Mouse (Mus musculus): ENCODE measurements around the gene Zdhhc4. TPM values are rescaled to one million over a fixed set of nuclear protein-coding genes. Genes with fewer than 3 reads are reported as not detected.
A peak's percentile ranks its signal among the peaks of the same experiment; 100 is the strongest.

The Zdhhc4 gene
- 68.3 and 71.5 TPM in 2 replicates for polyA plus RNA-seq (2014; fragmentation: Nextera tagmentation; extraction: Ambion mirVana)

DNA sequence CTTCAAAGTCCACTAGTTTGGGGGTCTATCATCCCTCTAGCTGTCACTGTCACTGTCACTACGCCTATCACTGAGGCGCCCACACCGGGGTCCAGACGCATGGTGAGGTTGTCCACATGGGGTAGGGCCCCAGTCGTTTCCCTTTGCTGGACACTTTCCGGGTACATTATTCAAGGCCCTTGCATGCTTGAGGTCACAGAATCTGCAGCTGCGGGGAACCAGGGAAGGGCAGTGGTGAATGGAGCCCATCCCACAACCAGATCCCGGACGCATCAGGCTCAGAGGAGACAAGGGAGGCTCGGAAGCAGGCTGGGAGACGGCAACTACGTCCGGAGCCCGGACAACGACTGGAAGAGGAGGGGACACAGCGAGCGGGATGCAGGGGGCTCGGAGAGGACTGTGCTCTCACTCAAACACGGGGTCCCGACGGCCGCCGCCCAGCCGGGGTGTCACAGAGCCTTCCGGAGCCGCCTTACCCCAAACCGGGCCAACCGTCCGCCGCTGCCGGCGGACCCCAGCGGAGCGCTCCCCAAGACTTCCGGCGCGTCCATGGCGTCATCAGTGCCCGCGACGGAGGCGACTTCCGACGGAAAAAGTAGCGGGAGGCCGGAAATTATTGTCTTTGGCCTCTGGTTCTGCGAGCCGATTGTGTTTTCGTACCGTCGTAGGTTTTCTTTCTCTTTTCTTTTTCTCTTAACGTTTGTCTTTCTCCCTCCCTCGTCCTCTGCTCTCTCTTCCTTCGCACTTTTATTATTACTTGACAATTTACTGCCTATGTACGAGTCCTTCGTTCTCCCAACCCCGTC, at the start of gene Zdhhc4:
Zdhhc4 (minus strand) TSS at position 567 of the 806 bp plus-strand sequence.
- Histone ChIP-seq H3K4me3 (ENCODE audit: low read depth, low read length) (peak within 1 kb of the TSS; percentile 97), H3K4me2 (ENCODE audit: low read length) (peak within 1 kb of the TSS; percentile 91), H3K9me3 (replicated peaks; ENCODE audit: control insufficient read depth, low read length) (no peaks in the 10 kb centered on the region), H3K27me3 (replicated peaks; ENCODE audit: control insufficient read depth, insufficient read depth, low read length) (no peaks in the 10 kb centered on the region), H3K9ac (ENCODE audit: low read length) (peak within 1 kb of the TSS; percentile 93), H3K27ac (ENCODE audit: low read depth, low read length) (peak within 1 kb of the TSS; percentile 52; the same call in 1 of the 2 replicates), H3K4me1 (ENCODE audit: control insufficient read depth, insufficient read depth, low read length) (peaks cover 10% of the 10 kb centered on the region), H3K36me3 (ENCODE audit: control insufficient read depth, insufficient read depth, low read length) (peaks cover 29% of the 10 kb centered on the region)
- ATAC-seq (peak; percentile 85), DNase-seq (ENCODE audit: low spot score) (peak; percentile 96)
- 1% methylated on average over 57 of the region's 57 CpGs for WGBS

DNA sequence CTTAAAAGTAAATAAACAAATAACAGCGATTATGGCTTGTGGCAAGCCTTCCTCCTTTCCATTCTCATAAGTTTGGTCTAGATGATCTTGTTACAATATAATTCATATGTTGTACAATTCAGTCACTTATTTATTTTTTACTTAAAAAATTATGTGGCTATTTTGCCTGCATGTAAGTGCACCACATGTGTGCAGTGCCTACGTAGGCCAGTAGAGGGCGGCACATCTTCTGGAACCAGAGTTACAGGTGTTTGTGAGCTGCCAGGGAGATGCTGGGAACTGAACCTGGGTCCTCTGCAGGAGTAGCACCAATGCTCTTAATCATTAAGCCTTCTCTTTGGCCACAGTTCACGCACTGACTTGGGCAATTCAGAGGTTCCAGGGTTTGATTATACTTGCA, 47.1 kb upstream of the Zdhhc4 start:
- H3K9me3 ChIP-seq (replicated peaks; ENCODE audit: control insufficient read depth, low read length), result 0 out of 2 replicates have a peak, but pooled peaks cover 2% of the 10 kb centered on the region
- H3K27me3 ChIP-seq (replicated peaks; ENCODE audit: control insufficient read depth, insufficient read depth, low read length), result peaks cover 36% of the 10 kb centered on the region
- H3K4me2 ChIP-seq (ENCODE audit: low read length), result no peak overlapping the region
- H3K9ac ChIP-seq (ENCODE audit: low read length), result no peak overlapping the region
- no peaks in the 10 kb centered on the region for H3K36me3 ChIP-seq (ENCODE audit: control insufficient read depth, insufficient read depth, low read length)
- DNase-seq (ENCODE audit: low spot score) (no peak), ATAC-seq (no peak)
- no peaks in the 10 kb centered on the region for H3K4me1 ChIP-seq (ENCODE audit: control insufficient read depth, insufficient read depth, low read length)
- WGBS, result 84% methylated on average over 4 of the region's 4 CpGs
- no peak overlapping the region for H3K4me3 ChIP-seq (ENCODE audit: low read depth, low read length)
- no peak overlapping the region for H3K27ac ChIP-seq (ENCODE audit: low read depth, low read length)

- ATAC-seq (no peak), DNase-seq (ENCODE audit: low spot score) (peak; percentile 55)
- H3K27ac ChIP-seq (ENCODE audit: low read depth, low read length), result no peak overlapping the region
- no peaks in the 10 kb centered on the region for H3K4me1 ChIP-seq (ENCODE audit: control insufficient read depth, insufficient read depth, low read length)
- H3K27me3 ChIP-seq (replicated peaks; ENCODE audit: control insufficient read depth, insufficient read depth, low read length), result peaks cover 45% of the 10 kb centered on the region
- H3K36me3 ChIP-seq (ENCODE audit: control insufficient read depth, insufficient read depth, low read length), result no peaks in the 10 kb centered on the region
- 0 out of 2 replicates have a peak, but pooled peaks cover 2% of the 10 kb centered on the region for H3K9me3 ChIP-seq (replicated peaks; ENCODE audit: control insufficient read depth, low read length)
- H3K9ac ChIP-seq (ENCODE audit: low read length), result no peak overlapping the region
- peak overlapping the region; percentile 35 for H3K4me2 ChIP-seq (ENCODE audit: low read length)
- WGBS, result 7% methylated on average over 20 of the region's 21 CpGs
- no peak overlapping the region for H3K4me3 ChIP-seq (ENCODE audit: low read depth, low read length)
Measured at GRCm38 (mm10) chr5:143375242-143375641, 46.2 kb upstream of the Zdhhc4 start.

GRCm38 (mm10) chr5:143372818-143373217, 43.8 kb upstream of the Zdhhc4 start:
- Histone ChIP-seq H3K9me3 (replicated peaks; ENCODE audit: control insufficient read depth, low read length) (0 out of 2 replicates have a peak, but pooled peaks cover 2% of the 10 kb centered on the region), H3K4me3 (ENCODE audit: low read depth, low read length) (peak overlapping the region; percentile 24), H3K27me3 (replicated peaks; ENCODE audit: control insufficient read depth, insufficient read depth, low read length) (peaks cover 65% of the 10 kb centered on the region), H3K4me2 (ENCODE audit: low read length) (peak overlapping the region; percentile 47), H3K4me1 (ENCODE audit: control insufficient read depth, insufficient read depth, low read length) (no peaks in the 10 kb centered on the region; the same call in 1 of the 2 replicates), H3K27ac (ENCODE audit: low read depth, low read length) (no peak overlapping the region), H3K36me3 (ENCODE audit: control insufficient read depth, insufficient read depth, low read length) (no peaks in the 10 kb centered on the region), H3K9ac (ENCODE audit: low read length) (no peak overlapping the region; the same call in 1 of the 2 replicates)
- ATAC-seq (no peak), DNase-seq (ENCODE audit: low spot score) (no peak)
- 1% methylated on average over 29 of the region's 35 CpGs for WGBS

- WGBS, result 57% methylated on average over 4 of the region's 4 CpGs
- DNase-seq (ENCODE audit: low spot score), result no peak
- no peak overlapping the region for H3K4me2 ChIP-seq (ENCODE audit: low read length)
Measured at GRCm38 (mm10) chr5:143371146-143371510, 42.1 kb upstream of the Zdhhc4 start.

DNA sequence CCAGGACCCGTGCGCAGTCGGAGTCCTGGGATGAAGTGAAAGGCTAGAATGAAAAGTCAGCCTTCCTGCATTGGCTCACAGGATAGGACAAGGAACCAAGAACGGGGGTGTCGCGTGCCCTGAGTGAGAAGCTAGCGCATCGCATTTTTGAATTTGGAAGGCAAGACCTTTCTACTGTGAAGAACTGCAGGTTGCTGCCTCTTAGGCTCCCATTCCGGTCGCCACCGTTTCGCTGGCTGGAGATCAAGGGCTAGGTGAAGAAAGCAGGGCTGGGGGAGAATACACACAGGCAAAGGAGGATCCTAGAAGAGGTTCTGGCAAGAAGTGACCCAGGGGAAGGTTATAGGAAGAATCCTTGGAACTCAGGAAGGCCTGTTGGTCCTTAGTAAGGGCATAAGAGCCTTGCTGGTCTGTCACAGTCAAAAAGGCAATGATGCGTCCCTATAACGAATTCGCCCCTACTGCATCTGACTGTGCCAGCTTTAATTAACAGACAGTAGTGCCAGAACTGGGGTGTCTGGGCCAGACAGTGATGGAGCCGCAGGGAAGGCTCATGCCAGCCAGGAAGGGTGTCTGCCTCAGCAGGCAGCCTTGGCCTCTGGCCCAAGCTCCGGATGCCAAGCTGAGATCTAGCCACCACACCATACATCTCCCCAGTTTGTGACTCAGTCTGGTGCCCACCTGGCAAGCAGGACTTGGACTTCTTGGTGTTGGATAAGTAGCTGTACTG, 41.5 kb upstream of the Zdhhc4 start:
- H3K4me2 ChIP-seq (ENCODE audit: low read length), result peak overlapping the region; percentile 48
- H3K4me1 ChIP-seq (ENCODE audit: control insufficient read depth, insufficient read depth, low read length), result no peaks in the 10 kb centered on the region; the same call in 1 of the 2 replicates
- DNase-seq (ENCODE audit: low spot score) (peak; percentile 66), ATAC-seq (peak; percentile 20; the same call in 1 of the 2 replicates)
- 0 out of 2 replicates have a peak overlapping the region, but pooled peaks have one; percentile 14 for H3K9ac ChIP-seq (ENCODE audit: low read length)
- H3K36me3 ChIP-seq (ENCODE audit: control insufficient read depth, insufficient read depth, low read length), result no peaks in the 10 kb centered on the region
- H3K27ac ChIP-seq (ENCODE audit: low read depth, low read length), result no peak overlapping the region
- H3K27me3 ChIP-seq (replicated peaks; ENCODE audit: control insufficient read depth, insufficient read depth, low read length), result peaks cover 73% of the 10 kb centered on the region
- WGBS, result 16% methylated on average over 17 of the region's 17 CpGs
- H3K4me3 ChIP-seq (ENCODE audit: low read depth, low read length), result peak overlapping the region; percentile 28
- H3K9me3 ChIP-seq (replicated peaks; ENCODE audit: control insufficient read depth, low read length), result no peaks in the 10 kb centered on the region

More at GRCm38 (mm10) chr5:143371146-143371510, 42.1 kb upstream of the Zdhhc4 start:
- ATAC-seq, result no peak
- H3K27me3 ChIP-seq (replicated peaks; ENCODE audit: control insufficient read depth, insufficient read depth, low read length), result peaks cover 69% of the 10 kb centered on the region
- no peaks in the 10 kb centered on the region; the same call in 1 of the 2 replicates for H3K4me1 ChIP-seq (ENCODE audit: control insufficient read depth, insufficient read depth, low read length)
- H3K4me3 ChIP-seq (ENCODE audit: low read depth, low read length), result no peak overlapping the region
- H3K9ac ChIP-seq (ENCODE audit: low read length), result no peak overlapping the region
- no peaks in the 10 kb centered on the region for H3K36me3 ChIP-seq (ENCODE audit: control insufficient read depth, insufficient read depth, low read length)
- H3K9me3 ChIP-seq (replicated peaks; ENCODE audit: control insufficient read depth, low read length), result 0 out of 2 replicates have a peak, but pooled peaks cover under 1% of the 10 kb centered on the region
- H3K27ac ChIP-seq (ENCODE audit: low read depth, low read length), result no peak overlapping the region

GRCm38 (mm10) chr5:143369611-143370255, 40.7 kb upstream of the Zdhhc4 start:
- H3K4me3 ChIP-seq (ENCODE audit: low read depth, low read length), result peak overlapping the region; percentile 28
- H3K27ac ChIP-seq (ENCODE audit: low read depth, low read length), result no peak overlapping the region
- DNase-seq (ENCODE audit: low spot score), result no peak
- peak overlapping the region; percentile 14; the same call in 1 of the 2 replicates for H3K9ac ChIP-seq (ENCODE audit: low read length)
- peak overlapping the region; percentile 48 for H3K4me2 ChIP-seq (ENCODE audit: low read length)
- no peak for ATAC-seq
- H3K9me3 ChIP-seq (replicated peaks; ENCODE audit: control insufficient read depth, low read length), result no peaks in the 10 kb centered on the region
- under 1% methylated on average over 35 of the region's 36 CpGs for WGBS
- H3K4me1 ChIP-seq (ENCODE audit: control insufficient read depth, insufficient read depth, low read length), result no peaks in the 10 kb centered on the region; the same call in 1 of the 2 replicates
- no peaks in the 10 kb centered on the region for H3K36me3 ChIP-seq (ENCODE audit: control insufficient read depth, insufficient read depth, low read length)
- H3K27me3 ChIP-seq (replicated peaks; ENCODE audit: control insufficient read depth, insufficient read depth, low read length), result peaks cover 68% of the 10 kb centered on the region

DNA sequence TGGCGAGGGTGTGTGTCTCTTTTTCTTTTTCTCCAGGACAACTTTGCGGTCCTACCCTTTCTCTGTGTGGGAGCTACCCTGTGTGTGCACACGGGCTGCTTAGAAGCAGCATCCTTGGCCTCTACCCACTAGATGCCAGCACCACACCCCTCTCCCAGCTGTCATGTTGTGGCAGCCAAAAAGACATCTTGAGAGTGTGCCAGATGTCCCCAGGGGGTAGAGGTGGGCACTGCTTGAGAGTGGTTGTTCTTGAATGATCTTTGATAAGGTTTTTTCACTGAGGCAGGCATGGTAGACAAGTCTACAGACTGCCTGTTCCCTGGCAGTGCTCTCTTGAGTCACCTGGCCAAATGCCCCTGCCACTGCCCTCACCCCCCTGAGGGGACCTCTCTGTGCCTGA, 38.9 kb upstream of the Zdhhc4 start:
- ATAC-seq, result no peak
- Histone ChIP-seq H3K36me3 (ENCODE audit: control insufficient read depth, insufficient read depth, low read length) (no peaks in the 10 kb centered on the region), H3K9me3 (replicated peaks; ENCODE audit: control insufficient read depth, low read length) (no peaks in the 10 kb centered on the region), H3K4me2 (ENCODE audit: low read length) (no peak overlapping the region), H3K4me3 (ENCODE audit: low read depth, low read length) (no peak overlapping the region), H3K4me1 (ENCODE audit: control insufficient read depth, insufficient read depth, low read length) (peaks cover 5% of the 10 kb centered on the region; the same call in 1 of the 2 replicates), H3K27me3 (replicated peaks; ENCODE audit: control insufficient read depth, insufficient read depth, low read length) (peaks cover 52% of the 10 kb centered on the region), H3K9ac (ENCODE audit: low read length) (no peak overlapping the region), H3K27ac (ENCODE audit: low read depth, low read length) (no peak overlapping the region)
- DNase-seq (ENCODE audit: low spot score), result no peak
- WGBS, result 68% methylated on average over 3 of the region's 3 CpGs

Measured in forebrain, embryonic 14.5 days (tissue).